Mouse (Mus musculus) ovary, postnatal 10 days (tissue): Measurements from ENCODE around the gene Golt1a.

Source experiments
- DNase-seq: peaks from one replicate; pipeline ENCODE4 v3.0.0; 2022; ENCODE audit warnings: low spot score

Golt1a gene

DNA sequence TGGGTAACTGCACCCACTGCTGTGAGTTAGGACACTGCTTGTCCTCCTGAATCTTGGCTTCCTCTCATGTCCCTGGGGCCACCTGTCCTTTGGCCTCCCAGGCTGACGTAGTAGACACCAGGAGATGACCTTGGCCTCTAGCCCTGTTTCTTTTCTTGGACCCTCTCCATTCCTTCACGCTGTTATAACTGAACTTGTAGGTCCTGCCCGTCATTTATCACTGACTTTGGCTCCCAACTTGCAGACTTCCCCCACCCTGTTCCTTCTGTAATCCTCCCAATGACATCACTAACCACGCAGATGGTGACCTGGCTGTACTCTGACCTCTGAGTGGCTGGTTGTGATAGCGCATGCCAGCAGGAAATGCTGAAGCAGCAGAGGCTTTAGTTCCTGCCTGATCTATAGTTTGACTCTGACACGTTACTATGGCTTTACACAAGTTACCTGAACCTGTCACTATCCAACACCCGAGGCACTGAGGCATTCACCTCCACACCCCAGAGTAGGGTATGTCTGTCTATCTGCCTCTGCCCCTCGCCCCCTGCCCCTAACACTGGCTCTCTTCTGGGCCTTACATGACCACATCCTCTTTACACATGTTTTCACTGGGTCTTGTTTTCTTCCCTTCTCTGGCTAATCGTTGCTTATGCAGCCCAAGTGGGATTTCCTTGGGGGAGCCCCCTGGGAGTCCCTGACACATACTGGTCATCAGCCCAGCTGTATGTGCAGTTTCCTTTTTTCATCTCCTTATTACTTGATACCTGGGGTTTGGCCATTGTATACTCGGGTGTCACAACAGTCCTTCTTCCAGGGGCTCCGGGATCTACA, 38.3 kb downstream of the Golt1a start:
- no peak for DNase-seq

DNA sequence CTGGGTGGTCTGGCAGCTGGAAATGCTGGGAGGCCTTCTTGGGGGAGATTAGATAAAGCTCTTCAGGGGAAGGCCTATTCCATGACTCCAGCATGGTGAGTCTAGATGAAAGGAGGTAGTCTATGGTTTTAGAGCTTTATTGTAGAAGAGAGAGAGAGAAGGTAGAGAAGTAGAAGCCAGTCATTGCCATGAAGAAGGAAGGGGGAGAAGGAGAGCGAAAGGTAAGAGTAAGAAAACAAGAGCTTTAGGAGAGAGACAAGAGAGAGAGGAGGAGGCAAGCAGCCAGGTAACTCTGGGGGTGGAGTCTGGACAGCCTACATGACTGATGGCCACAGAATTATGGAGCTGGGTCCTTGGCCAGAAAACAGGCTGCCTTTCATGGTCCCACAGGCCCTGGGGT, 40.6 kb downstream of the Golt1a start, which contains the start of gene Ren1:
Gene Ren1 (plus strand): TSS at position 301 of the 400 bp plus-strand sequence.
- no peak for DNase-seq

DNA sequence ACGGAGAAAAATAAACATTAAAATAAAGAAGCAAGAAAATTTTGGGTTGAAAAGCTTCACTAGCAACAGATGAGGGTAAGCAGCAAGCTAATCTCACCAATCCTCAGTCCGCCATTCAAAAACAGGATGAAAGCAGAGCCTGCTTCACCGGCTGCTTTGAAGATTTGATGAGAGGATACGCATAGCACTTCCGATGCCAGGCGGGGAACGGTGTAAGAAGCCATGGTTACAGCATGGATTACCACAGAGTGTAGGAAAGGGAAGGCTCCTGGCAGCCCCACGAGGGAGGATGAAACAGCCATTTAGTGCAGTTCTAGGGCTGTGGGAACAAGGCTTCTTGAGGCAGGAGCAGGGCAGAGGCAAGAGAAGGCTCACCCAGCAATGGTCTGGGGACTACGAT, 42.2 kb downstream of the Golt1a start:
- no peak for DNase-seq

DNA sequence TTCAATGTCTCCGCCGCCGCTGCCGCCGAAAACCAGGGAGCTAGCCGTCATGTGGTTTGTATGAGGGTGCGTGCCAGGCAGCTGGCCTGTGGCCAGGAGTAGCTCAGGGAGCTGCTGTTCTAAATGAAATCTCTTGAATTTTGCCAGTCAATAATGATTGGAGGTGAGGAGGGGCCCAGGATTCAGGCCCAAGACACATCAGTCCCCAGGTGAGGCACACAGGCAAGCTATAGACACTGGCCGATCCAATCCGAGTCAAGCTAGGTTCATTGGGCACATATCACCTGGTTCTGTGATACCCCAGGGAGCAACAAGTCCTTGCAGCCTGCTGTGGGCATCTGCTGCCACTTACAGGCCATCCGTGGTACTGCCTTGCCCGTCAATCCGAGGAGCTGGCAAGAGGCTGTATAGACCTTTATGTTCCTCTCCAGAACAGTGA, 43.8 kb downstream of the Golt1a start:
- peak; percentile 53 for DNase-seq

DNA sequence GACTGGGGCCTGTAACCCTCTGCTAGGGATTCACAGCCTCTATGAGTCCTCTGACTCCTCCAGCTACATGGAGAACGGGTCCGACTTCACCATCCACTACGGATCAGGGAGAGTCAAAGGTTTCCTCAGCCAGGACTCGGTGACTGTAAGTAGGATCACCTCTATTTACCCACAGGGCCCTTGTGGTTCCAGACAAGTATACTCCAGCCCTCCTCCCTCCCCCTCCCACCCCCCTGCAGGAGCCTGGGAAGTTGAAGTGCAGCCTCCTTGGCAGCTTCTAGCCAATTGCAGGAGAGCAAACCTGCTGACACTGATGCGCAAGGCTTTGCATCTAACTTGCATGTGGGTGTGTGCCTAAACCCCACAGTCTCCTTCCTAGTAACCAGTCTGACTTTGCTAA, 45.9 kb downstream of the Golt1a start:
- DNase-seq, result no peak

DNA sequence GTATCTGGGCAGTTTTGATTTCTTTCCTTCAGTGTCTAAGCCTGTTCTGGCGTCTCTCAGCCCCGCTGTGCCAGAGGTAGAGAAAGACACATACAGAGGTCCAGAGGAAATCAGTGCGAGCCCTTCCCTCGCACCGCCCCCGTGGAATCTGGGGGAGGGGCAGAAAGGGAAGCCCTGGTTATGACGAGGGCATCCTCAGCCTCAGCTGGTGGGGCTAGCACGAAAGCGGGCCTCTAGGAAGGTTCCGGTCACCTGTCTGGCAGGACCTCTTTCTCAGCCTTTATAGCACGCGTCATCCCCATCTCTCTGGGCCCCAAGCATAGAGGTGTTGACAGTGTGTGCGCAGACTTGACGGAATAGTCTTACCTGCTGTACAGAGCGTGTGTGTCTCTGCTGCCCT, 46.3 kb downstream of the Golt1a start:
- DNase-seq, result no peak

DNA sequence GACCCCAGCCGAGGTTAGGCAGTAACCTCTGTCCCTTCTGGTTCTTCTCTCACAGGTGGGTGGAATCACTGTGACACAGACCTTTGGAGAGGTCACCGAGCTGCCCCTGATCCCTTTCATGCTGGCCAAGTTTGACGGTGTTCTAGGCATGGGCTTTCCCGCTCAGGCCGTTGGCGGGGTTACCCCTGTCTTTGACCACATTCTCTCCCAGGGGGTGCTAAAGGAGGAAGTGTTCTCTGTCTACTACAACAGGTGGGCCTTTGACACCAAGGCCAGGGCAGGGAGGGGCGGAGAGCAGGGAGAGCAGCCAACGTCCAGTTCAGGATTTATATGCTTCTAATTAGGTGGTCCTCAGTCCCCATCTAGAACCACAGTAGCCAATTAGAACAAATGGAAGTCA, 46.7 kb downstream of the Golt1a start:
- no peak for DNase-seq

DNA sequence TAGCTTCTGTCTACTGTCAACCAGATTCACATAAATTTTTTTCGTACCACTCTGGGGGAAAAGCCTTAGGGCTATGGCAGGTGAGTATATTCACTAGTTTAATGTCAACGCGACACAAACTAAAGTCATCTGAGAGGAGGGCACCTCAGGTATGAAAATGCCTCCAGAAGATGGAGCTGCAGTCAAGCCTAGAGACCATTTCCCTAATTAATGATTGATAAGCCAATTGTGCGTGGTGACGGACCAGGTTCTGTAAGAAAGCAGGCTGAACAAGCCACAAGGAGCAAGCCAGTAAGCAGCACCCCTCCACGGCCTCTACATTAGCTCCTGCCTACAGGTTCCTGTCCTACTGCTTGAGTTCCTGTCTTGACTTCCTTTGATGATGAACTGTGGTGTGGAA, 51.4 kb downstream of the Golt1a start:
- DNase-seq, result no peak

DNA sequence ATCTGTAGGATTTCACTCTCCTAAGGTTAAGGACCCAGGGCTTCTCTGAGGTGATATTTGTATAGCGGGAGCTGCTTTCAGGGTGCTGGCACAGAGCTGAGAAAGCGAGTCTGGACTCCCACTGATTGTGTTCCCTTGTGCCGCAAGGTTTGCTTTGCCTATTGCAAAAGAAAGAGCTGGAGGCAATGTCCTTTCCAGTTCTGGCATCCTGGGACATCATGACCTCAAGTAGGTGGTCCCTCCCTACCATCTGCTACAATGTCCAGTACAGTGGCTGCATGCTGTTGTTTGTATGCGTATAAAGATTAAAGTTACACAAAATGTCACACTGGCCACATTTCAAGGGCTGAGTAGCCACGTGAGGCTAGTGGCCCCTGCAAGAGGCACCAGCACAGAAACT, 52.5 kb downstream of the Golt1a start:
- no peak for DNase-seq

DNA sequence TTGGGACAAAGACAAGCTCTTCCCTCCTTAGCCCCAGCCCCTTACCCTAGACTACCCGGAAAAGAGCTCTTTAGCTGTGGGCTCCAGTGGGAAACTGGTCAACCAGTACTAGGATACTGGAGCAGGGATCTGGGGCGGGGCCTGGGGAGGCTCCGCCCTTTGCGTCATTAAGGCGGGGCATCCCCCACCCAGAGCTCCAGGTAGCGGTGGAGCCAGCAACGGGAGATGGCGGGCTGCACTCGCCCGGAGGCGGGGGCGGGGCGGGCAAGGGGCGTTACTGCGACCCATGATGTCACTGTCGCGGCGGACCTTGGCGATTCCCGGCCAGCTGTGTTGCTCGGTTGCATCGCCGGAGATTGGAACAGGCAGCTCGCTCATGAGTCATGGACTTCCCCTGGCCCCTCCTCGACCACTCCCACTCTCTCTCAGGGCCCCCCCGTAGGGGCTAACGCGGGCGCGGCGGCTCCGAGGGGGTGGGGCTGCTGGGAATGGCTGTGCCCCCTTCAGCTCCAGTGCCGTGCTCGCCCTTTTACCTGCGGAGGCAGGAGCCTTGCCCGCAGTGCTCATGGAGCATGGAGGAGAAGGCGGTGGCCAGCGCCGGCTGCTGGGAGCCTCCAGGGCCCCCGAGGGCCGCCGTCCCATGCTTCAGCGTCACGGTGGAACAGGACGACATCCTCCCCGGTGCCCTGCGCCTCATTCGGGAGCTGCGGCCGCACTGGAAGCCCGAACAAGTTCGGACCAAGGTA, 53.8 kb downstream of the Golt1a start, which contains the start of gene Etnk2:
Gene Etnk2 (plus strand): TSS at position 297 of the 746 bp plus-strand sequence.
- DNase-seq, result peak; percentile 57

DNA sequence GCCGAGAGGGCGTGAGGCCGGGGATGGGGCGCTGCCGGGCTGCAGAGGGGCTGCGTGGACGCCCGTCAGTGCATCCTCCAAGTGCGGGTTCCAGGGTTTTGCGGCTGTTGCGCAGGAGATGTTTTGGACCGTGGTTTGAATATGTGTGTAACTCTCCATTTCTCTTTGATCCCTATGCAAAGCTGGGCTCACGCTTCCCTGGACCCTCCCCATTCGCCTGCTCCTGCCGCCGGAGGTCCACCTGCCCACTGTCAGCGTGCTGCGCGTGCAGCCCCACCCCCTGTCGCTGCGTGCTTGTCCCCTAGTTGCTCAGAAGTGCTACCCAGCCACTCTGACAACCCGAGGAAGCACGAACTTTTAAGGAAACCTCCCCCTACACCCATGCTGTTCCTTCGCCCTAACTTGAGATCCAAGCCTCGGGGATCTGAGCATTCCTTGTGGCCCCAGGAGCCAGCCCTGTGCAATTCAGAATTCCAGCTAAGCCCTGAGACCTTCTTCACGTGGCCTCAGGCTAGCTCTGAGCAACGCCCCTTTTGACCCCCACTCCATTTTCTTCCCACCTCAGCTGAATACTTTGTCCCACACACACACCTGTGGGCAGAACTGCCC, 54.5 kb downstream of the Golt1a start:
- DNase-seq, result no peak

DNA sequence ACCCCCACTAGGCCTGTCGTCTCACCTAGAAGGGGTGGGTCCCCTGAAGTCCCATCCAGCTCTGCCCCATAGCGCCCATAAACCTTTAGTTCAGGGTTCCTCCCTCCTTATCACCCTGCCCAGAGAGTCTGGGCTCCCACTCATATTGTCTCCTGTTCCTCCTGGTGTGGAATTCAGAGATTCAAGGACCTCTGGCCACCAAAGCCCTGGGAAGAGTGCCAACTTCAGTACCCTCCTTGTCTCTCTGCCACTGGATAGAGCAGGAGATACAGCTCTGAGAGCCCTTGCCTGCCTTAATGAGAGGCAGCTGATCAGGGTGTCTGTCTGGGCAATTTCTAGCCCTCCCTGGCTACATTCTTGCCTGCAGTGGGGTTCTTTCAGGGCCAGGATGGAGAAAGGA, 55.3 kb downstream of the Golt1a start:
- DNase-seq, result no peak

DNA sequence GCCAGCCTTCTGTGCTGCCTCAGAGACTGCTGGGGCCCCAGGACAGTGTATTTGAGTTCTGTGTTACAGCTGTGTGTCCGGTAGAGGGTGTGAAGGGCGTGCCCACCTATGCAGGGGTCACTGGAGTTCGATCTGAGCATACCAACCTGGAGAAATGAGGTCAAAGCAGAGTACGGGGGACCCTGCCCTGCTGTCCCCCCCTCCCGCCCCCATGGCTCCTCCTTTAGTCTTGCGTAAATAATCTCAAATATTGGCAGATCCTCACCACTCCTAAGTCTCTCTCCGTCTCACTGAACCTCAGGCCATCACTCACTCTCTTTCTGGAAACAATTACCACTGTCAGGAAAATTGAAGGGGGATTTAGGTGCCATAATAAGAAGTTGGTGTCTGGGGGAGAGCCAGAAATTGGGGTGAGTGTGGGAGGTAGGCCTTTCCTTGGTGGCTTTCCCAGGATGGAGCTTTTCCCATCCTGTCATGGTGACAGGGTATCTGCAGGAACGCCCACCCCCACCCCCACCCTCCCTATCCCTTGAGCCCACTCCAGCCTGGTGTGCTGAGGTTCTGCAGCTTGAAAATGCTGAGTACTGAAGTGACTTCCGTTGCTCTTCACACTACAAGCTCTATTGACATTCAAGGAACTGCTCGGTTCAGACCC, 57.5 kb downstream of the Golt1a start:
- no peak for DNase-seq

DNA sequence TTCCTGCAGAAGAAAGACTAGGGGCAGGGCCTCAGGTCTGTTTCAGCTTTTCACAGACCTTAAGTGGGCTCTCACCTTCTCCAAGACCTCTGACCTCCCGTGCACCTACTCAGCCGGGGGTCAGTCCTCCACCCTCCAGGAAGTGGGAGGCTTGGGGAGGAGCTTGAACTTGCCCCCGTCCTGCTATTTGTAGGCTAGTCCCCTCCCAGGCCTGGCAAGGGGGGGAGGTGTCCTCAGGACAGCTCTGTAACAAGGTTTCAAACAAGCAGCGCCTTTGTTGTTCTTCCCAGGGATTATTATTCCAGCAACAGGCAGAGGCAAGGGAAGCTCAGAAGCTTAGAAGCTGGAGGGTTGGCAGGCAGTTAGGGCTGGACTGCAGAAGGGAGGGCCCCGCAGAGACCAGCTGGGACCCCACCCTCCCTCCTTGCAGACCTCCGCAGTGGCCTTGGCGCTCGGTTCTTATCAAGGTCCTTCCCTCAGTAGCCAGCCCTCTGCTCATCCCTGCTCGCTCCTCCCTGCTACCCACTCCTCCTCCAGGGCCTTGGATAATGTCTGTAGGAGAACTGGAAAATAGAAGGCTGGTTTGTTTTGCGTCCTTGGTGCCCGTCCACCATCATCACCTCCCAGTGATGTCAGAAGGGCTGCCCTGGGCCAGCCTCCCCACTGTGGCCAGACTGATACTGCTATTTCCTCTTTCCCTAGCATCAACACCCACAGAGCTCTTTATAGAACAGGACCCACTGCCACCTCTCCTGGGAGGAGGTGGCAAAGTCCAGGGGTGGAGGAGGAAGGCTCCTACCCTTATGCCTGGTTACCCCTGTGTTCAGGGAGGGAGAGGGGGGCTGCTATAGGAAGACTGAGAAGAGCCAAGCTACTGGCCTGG, 58.2 kb downstream of the Golt1a start:
- DNase-seq, result no peak

DNA sequence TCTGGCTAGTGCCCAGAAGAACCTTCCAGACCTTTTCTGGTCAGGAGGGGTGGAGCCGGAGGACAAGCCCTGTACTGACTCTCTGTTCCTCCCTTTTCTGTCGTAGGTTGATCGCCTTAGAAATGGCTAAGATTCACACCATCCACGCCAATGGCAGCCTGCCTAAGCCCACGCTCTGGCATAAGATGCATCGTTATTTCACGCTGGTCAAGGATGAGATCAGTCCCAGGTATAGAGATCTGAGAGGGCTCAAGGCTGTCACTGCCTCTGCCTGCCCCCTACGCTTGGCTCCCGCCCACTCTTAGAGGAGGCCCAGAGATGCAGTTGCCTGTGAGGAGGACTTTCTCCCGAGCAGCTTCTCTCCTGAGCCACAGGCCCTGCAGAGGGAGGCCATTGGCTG, 59.0 kb downstream of the Golt1a start:
- no peak for DNase-seq

DNA sequence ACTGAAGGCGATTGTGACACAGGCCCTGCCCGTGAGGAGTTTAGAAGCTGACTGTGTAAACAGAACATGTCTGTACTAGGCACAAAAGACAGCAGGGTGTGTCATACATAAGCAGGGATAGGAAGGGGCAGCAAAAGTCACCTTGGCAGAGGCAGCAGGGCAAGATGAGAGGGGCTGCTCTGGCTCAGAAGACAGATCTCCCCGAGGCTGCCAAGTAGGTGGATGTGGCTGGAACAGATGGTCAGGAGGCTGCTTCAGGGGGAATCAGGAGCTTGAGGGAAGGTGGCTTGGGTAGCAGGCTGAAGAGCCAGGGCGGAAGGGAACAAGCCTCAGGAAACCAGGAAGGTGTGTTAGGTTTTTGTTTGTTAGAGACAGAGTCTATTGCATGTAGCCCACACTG, 60.8 kb downstream of the Golt1a start:
- DNase-seq, result no peak

DNA sequence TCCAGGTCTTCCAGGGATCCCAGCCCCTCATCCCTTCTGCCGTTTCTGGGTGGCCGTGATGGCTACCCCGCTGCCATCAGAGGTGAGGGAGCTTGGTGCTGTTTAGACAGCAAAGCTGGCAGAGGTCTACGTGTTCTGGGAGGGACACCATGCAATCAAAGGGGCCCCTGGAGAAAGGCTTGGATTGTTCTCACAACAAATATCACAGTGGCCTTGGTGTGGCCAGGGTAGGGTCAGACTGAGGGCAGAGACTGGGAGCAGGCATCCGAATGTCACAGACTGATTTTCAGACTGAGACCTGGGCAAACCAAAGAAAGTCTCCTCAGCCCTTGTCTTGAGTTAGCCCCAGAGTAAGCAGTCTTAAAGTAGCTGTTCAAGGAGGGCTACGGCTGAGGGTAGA, 61.8 kb downstream of the Golt1a start:
- DNase-seq, result no peak

DNA sequence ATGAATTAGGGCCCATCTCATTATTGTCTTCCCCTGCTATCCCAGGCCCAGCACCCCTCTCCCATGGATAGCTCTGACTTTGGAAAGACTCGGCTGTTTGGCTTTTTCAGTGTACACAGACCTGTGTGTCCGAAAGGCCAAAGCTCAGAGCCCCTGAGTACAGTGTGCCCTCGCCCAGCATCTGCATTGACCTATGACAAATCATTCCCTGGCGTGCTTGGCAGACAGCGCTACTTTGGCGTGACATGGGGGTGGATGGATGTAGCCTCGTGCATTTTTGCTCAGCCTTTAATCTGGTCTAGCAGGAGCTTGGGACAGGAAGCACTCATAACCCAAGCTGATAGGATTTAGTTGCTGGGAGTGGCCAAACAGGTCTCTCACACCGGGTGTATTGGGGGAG, 62.5 kb downstream of the Golt1a start:
- DNase-seq, result no peak
